Mouse (Mus musculus) lung, postnatal 36 days (tissue): ENCODE measurements around the gene P4htm.

Source experiments
- DNase-seq: peaks from one replicate; pipeline ENCODE4 v3.0.0; 2022; ENCODE audit warnings: mixed read lengths

P4htm gene

GRCm38 (mm10) chr9:108540846-108541245 lies 56.6 kb downstream of the P4htm start:
- DNase-seq, result no peak

- DNase-seq, result no peak
These were observed 66.0 kb downstream of the P4htm start for GRCm38 (mm10) chr9:108531496-108531895.

- no peak for DNase-seq
These were observed 66.5 kb downstream of the P4htm start for GRCm38 (mm10) chr9:108530954-108531353.
